Mouse (Mus musculus): ENCODE results near the gene Arl6.

DNA sequence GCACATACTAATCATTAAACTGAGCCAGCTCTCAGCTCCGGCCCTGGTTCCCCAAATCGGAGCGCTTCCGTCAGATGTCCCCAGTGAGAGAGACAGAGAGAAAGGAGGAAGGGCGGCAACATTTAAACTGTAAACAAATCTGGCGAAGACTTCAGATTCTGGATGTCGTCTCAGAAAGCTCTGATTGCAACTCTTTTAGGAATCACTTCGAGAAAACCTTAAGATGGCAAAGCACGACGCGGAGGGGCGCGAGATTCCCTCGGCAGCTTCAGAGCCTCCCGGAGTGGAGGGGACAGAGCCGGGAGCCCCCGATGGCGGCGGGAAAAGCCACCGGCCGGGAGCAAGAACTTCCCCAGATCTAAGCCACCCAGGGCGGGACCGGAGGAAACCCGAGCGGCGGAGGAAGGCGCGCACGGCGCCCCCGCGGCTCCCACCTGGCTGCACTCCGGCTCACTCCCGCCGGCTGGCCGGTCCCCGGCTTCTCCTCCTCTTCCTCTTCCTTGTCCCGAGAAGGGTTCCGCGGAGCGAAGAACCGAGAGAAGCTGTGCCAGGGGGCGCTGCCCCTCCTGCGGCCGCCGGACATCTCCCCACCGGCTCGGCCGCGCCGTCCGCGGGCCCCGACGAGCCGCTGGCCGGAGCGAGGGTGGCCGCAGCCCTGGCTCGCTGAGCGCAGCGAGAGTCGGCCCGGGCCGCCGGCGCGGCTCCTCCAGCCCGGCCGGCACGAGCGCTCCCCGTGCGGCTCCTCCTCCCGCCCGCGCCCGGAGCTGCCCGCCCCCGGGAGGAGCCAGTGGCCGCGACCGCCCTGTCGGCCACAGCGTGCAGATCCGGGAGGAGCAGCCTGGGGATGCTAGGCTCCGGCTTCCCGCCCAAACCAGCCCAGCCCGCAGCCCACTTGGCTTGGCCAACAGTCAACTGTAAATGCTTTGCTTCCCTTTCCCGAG, 38.6 kb downstream of the Arl6 start, which contains the start of gene Crybg3:
- TF ChIP-seq CTCF (IDR thresholded peaks at IDR 0.05; ENCODE audit: control insufficient read depth, insufficient read depth, low read length): no peak
- no peak for TF ChIP-seq POLR2A (IDR thresholded peaks at IDR 0.05; ENCODE audit: borderline replicate concordance, control insufficient read depth, low read depth, low read length)
